Mouse (Mus musculus) erythroid progenitor cell, adult 5-6 weeks (primary cell): ENCODE data around the gene Tpk1. TPM values are rescaled to one million over a fixed set of nuclear protein-coding genes. Genes with fewer than 3 reads are reported as not detected.
A peak's percentile ranks its signal among the peaks of the same experiment; 100 is the strongest.

ENCODE experiments used
- ATAC-seq: replicated peaks from 2 replicates; pipeline ENCODE4 v1.8.0; 2016; ENCODE audit warnings: moderate number of reproducible peaks, mild to moderate bottlenecking, moderate TSS enrichment, inconsistent platforms; ENCODE audit not compliant: poor library complexity, low FRiP score, severe bottlenecking
- total RNA-seq, 2 experiments: library from RNA; stranded (forward) in 1 of 2; stranded (reverse) in 1 of 2; fragments of 150-400 nt in 1 of 2; fragments of 186-747, 209-891 nt in 1 of 2; gene quantifications; 2 replicates each; pipeline versions ENCODE4 v1.2.3 to v1.2.4; 2015 to 2017; ENCODE audit warnings: low replicate concordance in 2 of 2

Tpk1 gene
- total RNA-seq, 2 experiments from 2014 or later: 6.2 to 15.9 TPM

GRCm38 (mm10) chr6:43532822-43533221, 133.3 kb downstream of the Tpk1 start:
- no peak for ATAC-seq

GRCm38 (mm10) chr6:43531996-43532395, 134.1 kb downstream of the Tpk1 start:
- no peak for ATAC-seq

GRCm38 (mm10) chr6:43528996-43529395, 137.1 kb downstream of the Tpk1 start:
- ATAC-seq: no peak

- no peak for ATAC-seq
Measured at GRCm38 (mm10) chr6:43525028-43525427, 141.1 kb downstream of the Tpk1 start.

GRCm38 (mm10) chr6:43522046-43522445, 144.0 kb downstream of the Tpk1 start:
- no peak for ATAC-seq

GRCm38 (mm10) chr6:43520218-43520617, 145.9 kb downstream of the Tpk1 start:
- no peak for ATAC-seq

GRCm38 (mm10) chr6:43518378-43518777, 147.7 kb downstream of the Tpk1 start:
- no peak for ATAC-seq

GRCm38 (mm10) chr6:43517316-43517655, 148.8 kb downstream of the Tpk1 start:
- ATAC-seq: no peak

- peak; percentile 71 for ATAC-seq
Measured at GRCm38 (mm10) chr6:43516593-43517315, 149.3 kb downstream of the Tpk1 start.

- ATAC-seq: peak; percentile 88
Measured at GRCm38 (mm10) chr6:43506686-43507385, 159.2 kb downstream of the Tpk1 start.

- ATAC-seq: no peak
Measured at GRCm38 (mm10) chr6:43504609-43505230, 161.4 kb downstream of the Tpk1 start.

- no peak for ATAC-seq
Measured at GRCm38 (mm10) chr6:43492367-43492766, 173.7 kb downstream of the Tpk1 start.

- ATAC-seq: no peak
Measured at GRCm38 (mm10) chr6:43486691-43487090, 179.4 kb downstream of the Tpk1 start.

GRCm38 (mm10) chr6:43480687-43481086, 185.4 kb downstream of the Tpk1 start:
- ATAC-seq: no peak

GRCm38 (mm10) chr6:43478810-43479209, 187.3 kb downstream of the Tpk1 start:
- ATAC-seq: no peak

GRCm38 (mm10) chr6:43476406-43476805, 189.7 kb downstream of the Tpk1 start:
- ATAC-seq: no peak

GRCm38 (mm10) chr6:43475921-43476320, 190.2 kb downstream of the Tpk1 start:
- ATAC-seq: no peak

GRCm38 (mm10) chr6:43471556-43471955, 194.5 kb downstream of the Tpk1 start:
- ATAC-seq: no peak

GRCm38 (mm10) chr6:43468821-43469594, 197.1 kb downstream of the Tpk1 start:
- ATAC-seq: no peak

- ATAC-seq: no peak
Measured at GRCm38 (mm10) chr6:43462849-43463369, 203.2 kb downstream of the Tpk1 start.
